Mouse (Mus musculus): Measurements from ENCODE around the gene Htra1.

GRCm38 (mm10) chr7:130948563-130949208 lies 12.8 kb downstream of the Htra1 start:
- TF ChIP-seq CTCF (IDR thresholded peaks at IDR 0.05) (no peak), POLR2A (IDR thresholded peaks at IDR 0.05; ENCODE audit: insufficient read depth, low read depth, low read length) (no peak)
